Mouse (Mus musculus): ENCODE measurements at regions not wholly inside any gene's neighbourhood (a gene's known extent, or its start where the extent isn't known, plus 50 kb on each side); places are given as distances from the start of the nearest gene placed in this dataset.

GRCm38 (mm10) chr10:99459171-99459660, 196.2 kb downstream of the Dusp6 start:
- WGBS: 78% methylated on average over 9 of the region's 9 CpGs
- Histone ChIP-seq H3K27me3 (ENCODE audit: control insufficient read depth, insufficient read depth, low read length) (no peaks in the 10 kb centered on the region), H3K27ac (ENCODE audit: insufficient read depth, low read depth, low read length) (peak overlapping the region; percentile 9; the same call in 1 of the 2 replicates), H3K4me1 (ENCODE audit: control insufficient read depth, insufficient read depth, insufficient read length, low read length) (peaks cover 5% of the 10 kb centered on the region; the same call in 1 of the 2 replicates), H3K4me3 (ENCODE audit: low read depth, low read length) (no peak overlapping the region), H3K36me3 (ENCODE audit: control insufficient read depth, insufficient read depth, low read length) (no peaks in the 10 kb centered on the region)
- TF ChIP-seq CTCF (IDR thresholded peaks at IDR 0.05; ENCODE audit: extremely low read depth, insufficient read length, insufficient replicate concordance, low read depth, low read length) (no peak), POLR2A (IDR thresholded peaks at IDR 0.05; ENCODE audit: low read depth, low read length) (no peak)

DNA sequence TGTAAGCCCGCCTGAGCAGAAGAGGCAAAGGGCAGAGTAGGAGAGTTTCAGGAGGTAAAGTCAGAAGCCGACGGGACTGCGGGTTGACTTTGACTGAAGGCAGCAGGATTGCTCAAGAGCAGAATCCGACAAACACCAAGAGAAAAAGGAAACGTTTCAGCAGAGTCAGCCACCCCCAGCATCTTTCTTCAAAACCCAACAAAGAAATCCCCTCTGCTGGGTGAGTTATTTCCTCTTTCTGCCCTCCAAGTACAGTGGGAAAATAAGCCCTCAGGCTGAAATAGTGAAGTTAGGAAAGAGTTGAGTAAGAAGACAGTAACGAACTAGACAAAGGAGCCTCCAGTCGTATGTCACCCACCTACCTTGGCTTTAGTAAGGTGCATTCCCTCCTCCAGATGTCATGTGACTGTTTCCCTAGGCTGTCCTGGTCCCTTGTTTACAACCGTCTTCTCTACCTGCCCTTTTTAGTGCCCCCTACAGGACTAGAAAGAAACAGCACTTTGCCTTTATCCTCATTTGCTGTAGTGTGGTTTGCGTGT, 196.9 kb downstream of the Dusp6 start:
- 34% methylated on average over 10 of the region's 10 CpGs for WGBS
- Histone ChIP-seq H3K36me3 (ENCODE audit: control insufficient read depth, insufficient read depth, low read length) (no peaks in the 10 kb centered on the region), H3K4me3 (ENCODE audit: low read depth, low read length) (peak overlapping the region; percentile 25), H3K27me3 (ENCODE audit: control insufficient read depth, insufficient read depth, low read length) (no peaks in the 10 kb centered on the region), H3K4me1 (ENCODE audit: control insufficient read depth, insufficient read depth, insufficient read length, low read length) (peaks cover 5% of the 10 kb centered on the region; the same call in 1 of the 2 replicates), H3K27ac (ENCODE audit: insufficient read depth, low read depth, low read length) (peak overlapping the region; percentile 32; the same call in 1 of the 2 replicates)
- TF ChIP-seq POLR2A (IDR thresholded peaks at IDR 0.05; ENCODE audit: low read depth, low read length) (no peak), CTCF (IDR thresholded peaks at IDR 0.05; ENCODE audit: extremely low read depth, insufficient read length, insufficient replicate concordance, low read depth, low read length) (peak; percentile 21; the same call in 1 of the 2 replicates)

- Histone ChIP-seq H3K27me3 (ENCODE audit: control insufficient read depth, insufficient read depth, low read length) (no peaks in the 10 kb centered on the region), H3K36me3 (ENCODE audit: control insufficient read depth, insufficient read depth, low read length) (no peaks in the 10 kb centered on the region), H3K4me3 (ENCODE audit: low read depth, low read length) (peak overlapping the region; percentile 46), H3K4me1 (ENCODE audit: control insufficient read depth, insufficient read depth, insufficient read length, low read length) (peaks cover 5% of the 10 kb centered on the region; the same call in 1 of the 2 replicates), H3K27ac (ENCODE audit: insufficient read depth, low read depth, low read length) (peak overlapping the region; percentile 66)
- WGBS: 3% methylated on average over 17 of the region's 17 CpGs
- TF ChIP-seq POLR2A (IDR thresholded peaks at IDR 0.05; ENCODE audit: low read depth, low read length) (no peak), CTCF (IDR thresholded peaks at IDR 0.05; ENCODE audit: extremely low read depth, insufficient read length, insufficient replicate concordance, low read depth, low read length) (no peak)
Measured at GRCm38 (mm10) chr10:99460847-99461445, 197.9 kb downstream of the Dusp6 start.

GRCm38 (mm10) chr10:99461446-99461966, 198.5 kb downstream of the Dusp6 start:
- peaks cover 5% of the 10 kb centered on the region; the same call in 1 of the 2 replicates for H3K4me1 ChIP-seq (ENCODE audit: control insufficient read depth, insufficient read depth, insufficient read length, low read length)
- H3K36me3 ChIP-seq (ENCODE audit: control insufficient read depth, insufficient read depth, low read length): no peaks in the 10 kb centered on the region
- 4% methylated on average over 13 of the region's 13 CpGs for WGBS
- H3K27me3 ChIP-seq (ENCODE audit: control insufficient read depth, insufficient read depth, low read length): no peaks in the 10 kb centered on the region
- H3K27ac ChIP-seq (ENCODE audit: insufficient read depth, low read depth, low read length): peak overlapping the region; percentile 66
- peak overlapping the region; percentile 46 for H3K4me3 ChIP-seq (ENCODE audit: low read depth, low read length)
- TF ChIP-seq CTCF (IDR thresholded peaks at IDR 0.05; ENCODE audit: extremely low read depth, insufficient read length, insufficient replicate concordance, low read depth, low read length): peak; percentile 13; the same call in 1 of the 2 replicates
- TF ChIP-seq POLR2A (IDR thresholded peaks at IDR 0.05; ENCODE audit: low read depth, low read length): no peak

GRCm38 (mm10) chr10:99466695-99467094, 203.7 kb downstream of the Dusp6 start:
- no peak for TF ChIP-seq CTCF (IDR thresholded peaks at IDR 0.05; ENCODE audit: extremely low read depth, insufficient read length, insufficient replicate concordance, low read depth, low read length)
- TF ChIP-seq POLR2A (IDR thresholded peaks at IDR 0.05; ENCODE audit: low read depth, low read length): no peak
- no peaks in the 10 kb centered on the region for H3K36me3 ChIP-seq (ENCODE audit: control insufficient read depth, insufficient read depth, low read length)
- H3K4me3 ChIP-seq (ENCODE audit: low read depth, low read length): no peak overlapping the region
- peaks cover 4% of the 10 kb centered on the region; the same call in 1 of the 2 replicates for H3K4me1 ChIP-seq (ENCODE audit: control insufficient read depth, insufficient read depth, insufficient read length, low read length)
- H3K27ac ChIP-seq (ENCODE audit: insufficient read depth, low read depth, low read length): peak overlapping the region; percentile 16; the same call in 1 of the 2 replicates
- WGBS: 75% methylated on average over 1 of the region's 1 CpGs
- no peaks in the 10 kb centered on the region for H3K27me3 ChIP-seq (ENCODE audit: control insufficient read depth, insufficient read depth, low read length)

DNA sequence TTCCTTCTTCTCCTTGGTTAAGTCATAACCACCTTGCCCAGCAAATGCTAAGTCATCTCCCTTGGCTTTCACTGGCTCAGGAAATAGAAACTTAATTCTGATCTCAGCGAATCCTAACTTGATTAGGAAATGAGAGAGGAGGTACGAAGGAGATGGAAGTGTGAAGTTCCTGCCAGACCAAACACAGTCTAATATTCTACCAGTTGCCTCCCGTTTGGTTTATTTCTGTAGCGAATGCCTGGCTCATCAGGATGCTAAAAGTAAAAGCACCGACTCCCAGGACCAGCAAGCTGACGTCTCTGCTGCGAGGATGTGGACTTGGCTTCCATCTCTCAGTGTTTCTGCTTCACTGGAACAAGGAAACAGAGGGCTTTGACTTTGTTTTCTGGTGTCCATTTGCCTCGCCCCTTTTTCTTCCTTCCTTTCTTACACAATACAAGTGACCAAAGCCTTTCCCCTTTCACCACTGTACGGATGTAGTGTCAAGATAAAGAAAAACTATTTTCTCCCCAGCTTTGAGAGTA, 204.3 kb downstream of the Dusp6 start:
- Histone ChIP-seq H3K27ac (ENCODE audit: insufficient read depth, low read depth, low read length) (peak overlapping the region; percentile 16), H3K4me1 (ENCODE audit: control insufficient read depth, insufficient read depth, insufficient read length, low read length) (peaks cover 4% of the 10 kb centered on the region; the same call in 1 of the 2 replicates), H3K36me3 (ENCODE audit: control insufficient read depth, insufficient read depth, low read length) (no peaks in the 10 kb centered on the region), H3K27me3 (ENCODE audit: control insufficient read depth, insufficient read depth, low read length) (no peaks in the 10 kb centered on the region; the same call in 1 of the 2 replicates), H3K4me3 (ENCODE audit: low read depth, low read length) (no peak overlapping the region)
- TF ChIP-seq CTCF (IDR thresholded peaks at IDR 0.05; ENCODE audit: extremely low read depth, insufficient read length, insufficient replicate concordance, low read depth, low read length) (no peak), POLR2A (IDR thresholded peaks at IDR 0.05; ENCODE audit: low read depth, low read length) (no peak)
- WGBS: 69% methylated on average over 9 of the region's 9 CpGs

DNA sequence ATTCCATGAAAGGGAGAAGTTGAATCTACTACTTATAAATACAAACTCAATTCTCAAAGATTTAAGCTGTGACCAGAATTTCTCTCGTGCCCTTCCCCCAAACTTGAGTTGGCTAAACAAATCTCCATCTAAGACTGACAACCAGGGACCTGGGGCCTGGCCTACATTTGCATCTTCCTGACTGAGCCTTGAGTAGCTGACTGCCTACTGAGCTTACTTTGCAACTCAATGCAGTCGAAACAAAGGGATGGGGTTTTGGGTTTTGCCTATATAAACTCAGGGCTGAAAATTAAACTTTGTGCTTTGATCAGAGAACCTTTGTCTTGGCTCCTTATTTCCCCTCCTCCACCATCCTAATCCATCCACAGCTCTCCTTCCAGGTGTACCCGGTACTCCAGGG, 205.9 kb downstream of the Dusp6 start:
- Histone ChIP-seq H3K27ac (ENCODE audit: insufficient read depth, low read depth, low read length) (no peak overlapping the region), H3K4me1 (ENCODE audit: control insufficient read depth, insufficient read depth, insufficient read length, low read length) (peaks cover 4% of the 10 kb centered on the region; the same call in 1 of the 2 replicates), H3K4me3 (ENCODE audit: low read depth, low read length) (no peak overlapping the region), H3K36me3 (ENCODE audit: control insufficient read depth, insufficient read depth, low read length) (no peaks in the 10 kb centered on the region), H3K27me3 (ENCODE audit: control insufficient read depth, insufficient read depth, low read length) (no peaks in the 10 kb centered on the region; the same call in 1 of the 2 replicates)
- TF ChIP-seq POLR2A (IDR thresholded peaks at IDR 0.05; ENCODE audit: low read depth, low read length) (no peak), CTCF (IDR thresholded peaks at IDR 0.05; ENCODE audit: extremely low read depth, insufficient read length, insufficient replicate concordance, low read depth, low read length) (no peak)
- 78% methylated on average over 3 of the region's 3 CpGs for WGBS

All from small intestine, adult 2 months (tissue).